Mouse (Mus musculus): ENCODE measurements around the gene Hcar2.

GRCm38 (mm10) chr5:123884332-123884731, 19.0 kb upstream of the Hcar2 start:
- TF ChIP-seq TAL1 (IDR thresholded peaks at IDR 0.05; ENCODE audit: low read length): no peak
- no peak for TF ChIP-seq GATA1 (IDR thresholded peaks at IDR 0.05; ENCODE audit: low read length)

All from erythroblast, embryonic 14.5 days (primary cell).